Mouse (Mus musculus) large intestine, adult 2 months (tissue): ENCODE measurements around the gene Col11a2. TPM values are rescaled to one million over a fixed set of nuclear protein-coding genes. Genes with fewer than 3 reads are reported as not detected.

Source experiments
- DNase-seq: peaks from one replicate; pipeline ENCODE4 v3.0.0-alpha.2; 2012; ENCODE audit warnings: low read depth, low spot score
- WGBS: fragments of 180-500 bp; shearing (Covaris S2); methylation state at CpG from one replicate; pipeline ENCODE4 v1.1.7; 2018; 5-methylcytosine and 5-hydroxymethylcytosine counted together
- polyA plus RNA-seq: library from polyadenylated mRNA; depleted of rRNA; stranded (reverse); fragments of >200 nt; gene quantifications from 2 replicates; pipeline ENCODE4 v1.2.3, GENCODE M21; 2012; rRNA removed

Col11a2 gene
- polyA plus RNA-seq, 1 experiment: 0.60 TPM

DNA sequence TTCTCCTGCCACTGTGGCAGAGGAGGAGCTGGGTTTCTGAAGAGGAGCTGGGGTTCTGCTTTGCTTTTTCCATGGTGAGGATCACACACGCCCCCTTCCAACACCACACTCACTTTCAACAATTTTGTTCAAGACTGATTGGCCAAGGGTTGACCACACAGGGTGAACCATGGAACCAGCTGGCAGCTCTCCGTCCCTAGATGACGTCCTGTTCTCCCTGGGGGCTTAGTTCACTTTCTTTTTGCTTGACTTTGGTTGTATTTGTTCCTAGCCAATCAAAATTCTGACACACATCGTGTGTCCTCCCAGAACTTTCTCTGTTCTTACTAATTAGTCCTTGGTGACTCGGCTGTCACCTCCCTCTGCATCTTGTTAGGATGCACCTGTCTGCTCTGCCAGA, 58.0 kb downstream of the Col11a2 start:
- no peak for DNase-seq
- WGBS: 78% methylated on average over 5 of the region's 5 CpGs

DNA sequence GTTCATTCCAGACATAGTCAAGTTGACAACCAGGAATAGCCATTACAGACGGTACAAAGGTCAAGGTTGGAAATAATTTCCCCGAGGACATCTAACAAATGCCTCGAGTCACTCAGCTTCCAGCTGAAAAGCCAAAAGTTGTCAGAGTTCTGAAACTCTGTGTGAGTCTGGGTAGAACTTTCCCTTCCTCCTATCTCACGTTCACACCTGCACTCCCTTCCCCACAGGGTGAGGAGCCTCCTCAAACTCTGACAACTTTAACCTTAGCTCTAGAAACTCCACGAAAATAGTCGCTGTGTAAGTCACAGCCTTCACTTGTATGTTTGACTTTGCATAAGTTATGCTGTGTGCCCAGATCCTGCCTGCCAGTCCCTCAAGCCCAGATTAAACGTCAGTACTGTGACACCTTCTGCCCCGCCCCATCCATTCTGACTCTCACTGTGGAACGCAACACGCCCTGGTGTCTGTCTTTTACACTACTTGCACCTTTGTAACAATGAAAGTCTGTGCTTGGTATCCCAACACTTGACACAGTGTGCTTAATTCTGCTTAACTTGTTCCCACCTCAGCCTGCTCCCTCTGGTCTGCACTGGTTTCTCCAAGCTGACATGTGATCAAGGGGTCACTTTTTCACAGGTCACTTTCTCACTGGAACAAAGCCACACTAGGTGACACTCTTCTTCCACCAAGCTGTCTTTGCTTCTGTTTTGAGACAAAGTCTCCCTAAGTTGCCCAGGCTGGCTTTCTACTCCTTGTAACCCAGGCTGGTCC, 59.7 kb downstream of the Col11a2 start:
- no peak for DNase-seq
- WGBS: 25% methylated on average over 10 of the region's 10 CpGs

DNA sequence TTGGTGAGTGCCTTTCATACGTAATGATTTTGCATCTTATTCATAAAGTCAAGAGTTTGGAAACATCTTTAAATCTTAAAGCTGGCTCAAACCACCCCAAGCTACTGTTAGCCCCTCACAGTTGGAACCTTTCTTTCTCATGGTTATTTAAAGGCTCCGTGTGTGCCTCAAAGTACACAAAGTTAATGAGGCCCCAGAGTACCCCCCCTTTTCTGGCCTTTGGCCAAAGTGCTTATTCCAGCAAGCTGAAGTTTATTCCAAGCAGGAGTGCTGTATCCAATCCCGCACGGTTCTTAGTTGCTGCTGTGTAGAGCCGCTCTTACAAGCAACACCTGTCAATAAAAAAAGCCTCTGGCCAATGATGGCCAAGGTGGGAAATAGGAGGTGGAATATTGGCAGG, 60.3 kb downstream of the Col11a2 start:
- DNase-seq: no peak
- WGBS: 23% methylated on average over 5 of the region's 5 CpGs

DNA sequence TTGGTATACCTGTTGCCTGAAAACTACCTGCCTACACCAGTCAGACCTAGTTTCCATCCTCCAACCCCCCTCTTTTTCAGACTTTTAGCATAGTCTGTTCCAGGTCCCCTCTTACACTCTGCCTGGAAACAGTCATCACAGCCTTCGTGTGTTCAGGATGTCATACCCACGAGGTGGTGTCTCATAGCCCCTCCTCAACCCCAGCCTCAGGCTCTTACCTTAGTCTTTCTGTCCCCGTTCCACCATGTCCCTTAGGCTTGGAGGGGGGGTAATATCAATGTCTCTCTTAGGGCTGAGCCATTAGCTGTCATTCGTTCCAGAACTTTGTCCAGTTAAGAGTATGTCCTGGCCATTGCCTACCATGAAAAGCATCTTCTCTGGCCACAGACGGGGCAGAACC, 61.9 kb downstream of the Col11a2 start:
- WGBS: 26% methylated on average over 5 of the region's 5 CpGs
- no peak for DNase-seq

DNA sequence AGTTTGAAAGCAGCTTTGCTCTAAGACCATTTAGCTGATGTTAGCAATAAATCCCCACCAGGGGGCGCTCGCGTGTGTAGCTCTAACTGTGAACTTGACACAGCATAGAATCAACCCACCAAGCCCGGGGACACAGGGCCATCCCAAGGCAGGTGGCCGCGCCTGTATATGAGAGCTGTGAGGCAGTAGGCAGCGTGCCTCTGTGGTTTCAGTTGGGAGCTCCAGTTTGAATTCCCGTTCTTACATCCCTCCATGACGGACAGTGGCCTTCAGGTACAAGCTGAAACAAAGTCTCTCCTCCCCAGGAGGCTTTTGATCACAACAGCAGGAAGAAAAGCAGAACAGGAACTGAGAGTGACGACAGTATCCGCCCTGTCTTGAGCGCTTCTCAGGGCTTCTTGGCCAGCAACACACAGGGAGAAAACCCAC, 62.4 kb downstream of the Col11a2 start:
- DNase-seq: no peak
- WGBS: 5% methylated on average over 12 of the region's 12 CpGs

DNA sequence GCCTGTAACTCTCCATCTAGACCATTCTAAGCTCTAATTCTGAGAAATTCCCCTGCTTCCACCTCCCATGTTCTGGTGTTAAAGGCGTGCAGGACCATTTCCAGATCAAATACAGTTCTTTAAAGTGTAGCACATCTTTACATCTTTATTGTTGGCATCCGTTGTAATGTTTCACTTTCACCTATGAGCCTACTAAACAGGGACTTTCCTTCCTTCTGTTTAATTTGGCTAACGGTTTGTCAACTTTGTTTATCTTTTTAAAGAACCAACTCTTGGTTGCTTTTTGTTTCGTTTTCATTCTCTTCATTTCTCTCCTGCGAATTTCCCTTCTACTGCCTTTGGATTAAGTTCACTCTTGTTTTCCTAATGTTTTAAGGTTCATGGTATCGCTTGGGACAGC, 63.6 kb downstream of the Col11a2 start:
- DNase-seq: no peak
- 17% methylated on average over 6 of the region's 6 CpGs for WGBS

DNA sequence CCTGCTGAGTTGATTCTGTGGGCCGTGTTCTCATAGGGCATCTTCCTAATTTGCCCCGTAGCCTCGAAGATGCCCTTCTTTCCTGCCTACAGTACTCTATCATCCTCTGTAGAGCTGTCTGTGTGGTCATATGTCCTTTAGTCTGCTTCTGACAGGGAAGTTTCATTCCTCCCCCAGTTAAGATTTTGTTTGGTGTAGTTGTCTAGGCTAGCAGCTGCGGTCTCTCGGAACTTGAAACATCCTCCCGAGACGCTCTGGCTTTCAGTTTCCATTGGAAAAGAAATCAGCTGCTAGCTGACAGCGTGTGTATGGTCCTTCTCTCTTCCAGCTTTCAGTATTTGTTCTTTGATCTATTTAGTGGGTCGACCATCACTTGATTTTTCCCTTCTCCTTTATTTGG, 65.6 kb downstream of the Col11a2 start:
- WGBS: 78% methylated on average over 9 of the region's 9 CpGs
- DNase-seq: no peak

DNA sequence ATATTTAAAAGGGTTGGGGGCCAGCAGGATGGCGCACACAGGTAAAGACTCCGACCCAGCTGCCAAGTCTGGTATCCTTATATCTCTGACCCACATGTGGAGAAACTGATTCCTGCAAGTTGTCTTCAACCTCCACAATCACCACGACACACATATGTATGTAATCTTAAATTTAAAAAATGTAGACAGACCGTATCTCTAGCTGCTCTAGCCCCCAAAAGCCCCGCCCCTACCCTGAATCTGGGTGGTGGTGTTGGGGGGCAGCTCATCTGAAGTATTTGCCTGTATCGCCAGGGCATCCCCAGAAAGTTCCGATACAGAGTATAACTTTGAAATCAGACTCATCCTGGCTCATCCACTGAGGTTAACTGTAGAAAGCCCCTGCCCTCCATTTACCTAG, 67.3 kb downstream of the Col11a2 start:
- WGBS: 89% methylated on average over 7 of the region's 7 CpGs
- DNase-seq: no peak

DNA sequence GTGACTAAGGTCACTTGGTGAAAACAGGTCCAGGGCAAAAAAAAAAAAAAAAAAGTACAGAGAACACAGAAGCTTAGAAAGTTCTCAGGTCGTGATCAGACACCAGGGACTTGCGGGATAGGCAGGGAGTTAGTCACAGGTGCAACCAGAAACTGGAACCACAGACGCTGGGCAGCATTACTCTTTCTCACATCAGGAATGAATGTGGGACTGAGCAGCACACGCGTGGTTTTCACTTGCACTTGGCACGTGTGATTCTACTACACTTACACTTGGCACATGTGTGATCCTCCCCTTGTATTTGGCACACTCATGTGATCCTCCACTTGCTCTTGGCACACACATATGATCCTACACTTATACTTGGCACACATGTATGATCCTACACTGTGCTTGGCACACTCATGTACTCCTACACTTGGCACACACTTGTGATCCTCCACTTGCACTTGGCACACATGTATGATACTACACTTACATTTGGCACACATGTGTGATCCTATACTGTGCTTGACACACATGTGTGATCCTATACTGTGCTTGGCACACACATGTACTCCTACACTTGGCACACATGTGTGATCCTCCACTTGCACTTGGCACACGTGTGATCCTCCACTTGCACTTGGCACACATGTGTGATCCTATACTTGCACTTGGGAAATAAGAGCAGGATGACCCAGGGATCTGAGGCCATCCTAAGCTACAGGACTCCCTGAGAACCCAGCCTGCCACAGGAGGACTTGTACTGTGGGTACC, 68.1 kb downstream of the Col11a2 start:
- WGBS: 74% methylated on average over 7 of the region's 7 CpGs
- no peak for DNase-seq

DNA sequence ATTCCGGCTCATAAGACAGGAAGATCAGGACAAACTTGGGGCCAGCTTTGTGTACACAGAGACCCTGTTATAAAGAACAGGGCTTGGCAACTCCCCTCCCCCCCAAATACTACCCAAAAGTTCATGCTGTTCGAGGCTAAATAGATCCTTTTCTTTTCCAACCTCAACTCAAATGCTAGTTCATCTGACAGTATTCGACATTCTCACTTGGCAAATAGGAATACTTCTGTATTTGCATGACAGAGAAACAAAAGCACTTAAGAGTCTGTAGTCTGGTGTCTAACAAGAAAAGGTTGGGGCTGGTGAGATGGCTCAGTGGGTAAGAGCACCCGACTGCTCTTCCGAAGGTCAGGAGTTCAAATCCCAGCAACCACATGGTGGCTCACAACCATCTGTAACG, 69.2 kb downstream of the Col11a2 start:
- WGBS: 81% methylated on average over 6 of the region's 6 CpGs
- no peak for DNase-seq

DNA sequence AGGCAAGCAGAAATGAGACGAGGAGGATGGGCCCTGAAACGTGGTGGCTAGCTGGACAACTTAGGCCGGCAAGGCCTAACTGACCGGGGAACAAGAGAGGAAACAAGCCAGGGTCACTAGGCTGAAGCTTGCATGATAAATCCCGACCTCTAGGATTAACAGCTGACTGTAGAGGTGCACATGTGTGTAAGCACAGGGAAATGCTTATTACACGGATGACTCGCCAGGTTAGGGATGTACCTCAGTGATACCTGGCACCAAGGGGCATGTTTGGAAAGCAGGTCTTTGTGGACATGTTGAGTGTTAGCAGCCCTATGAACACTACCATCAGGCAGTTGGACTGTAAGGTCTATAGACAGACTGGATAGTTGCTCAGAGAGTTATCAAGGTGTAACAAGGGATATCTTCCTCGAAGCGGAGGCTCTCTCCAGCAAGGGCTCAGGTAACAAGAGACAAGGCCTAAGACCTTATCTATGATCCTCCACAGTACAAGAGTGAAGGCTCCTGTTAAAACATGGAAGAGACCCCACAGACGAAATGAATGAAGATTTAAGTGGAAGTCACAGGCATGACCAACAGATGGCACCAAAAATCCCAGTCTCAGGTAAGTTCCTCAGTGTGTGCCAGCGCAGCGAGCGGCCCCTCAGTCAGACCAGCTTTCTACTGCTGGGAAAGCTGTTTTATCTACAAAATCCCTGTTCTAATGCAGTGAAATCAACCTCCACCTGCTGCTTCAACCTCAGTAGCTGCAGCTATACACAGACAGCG, 70.0 kb downstream of the Col11a2 start:
- WGBS: 81% methylated on average over 14 of the region's 14 CpGs

DNA sequence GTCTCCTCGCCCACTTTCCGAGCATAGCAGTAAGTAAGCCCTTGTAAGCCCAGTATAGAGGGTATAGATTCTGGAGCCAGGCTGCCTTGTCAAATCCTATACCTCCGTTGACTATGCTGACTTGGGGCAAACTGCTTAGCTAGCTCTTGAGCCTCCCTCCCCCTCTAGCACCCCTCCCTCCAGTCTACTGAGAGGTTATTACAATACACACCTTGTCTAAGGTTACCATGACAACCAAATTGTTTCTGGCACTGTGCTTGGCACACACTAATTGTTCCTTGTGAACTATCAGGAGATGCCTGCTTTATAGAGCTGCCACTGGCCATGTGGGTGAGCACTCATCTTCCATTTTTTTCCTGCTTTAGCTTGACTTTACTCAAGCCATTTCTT, 70.6 kb downstream of the Col11a2 start:
- 54% methylated on average over 3 of the region's 3 CpGs for WGBS
- no peak for DNase-seq

More for the DNA sequence above, 70.0 kb downstream of the Col11a2 start:
- DNase-seq: no peak

DNA sequence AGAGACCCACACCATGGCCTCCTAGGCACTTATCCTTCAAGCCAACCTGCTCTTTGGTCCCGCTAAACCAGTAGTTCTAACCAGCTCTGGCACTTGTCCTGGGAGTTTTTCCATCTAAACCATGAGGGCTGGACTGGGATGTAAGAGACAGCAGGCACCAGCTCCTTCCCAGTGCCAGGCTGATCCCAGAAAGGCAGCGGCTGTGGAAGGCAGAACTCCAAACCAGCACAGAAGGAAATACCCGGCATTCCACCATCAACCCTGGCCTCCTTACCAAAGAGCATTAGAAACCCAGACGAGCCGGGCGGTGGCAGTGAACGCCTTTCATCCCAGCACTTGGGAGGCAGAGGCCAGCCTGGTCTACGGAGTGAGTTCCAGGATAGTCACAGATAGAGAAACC, 71.1 kb downstream of the Col11a2 start:
- DNase-seq: no peak
- WGBS: 41% methylated on average over 8 of the region's 8 CpGs

DNA sequence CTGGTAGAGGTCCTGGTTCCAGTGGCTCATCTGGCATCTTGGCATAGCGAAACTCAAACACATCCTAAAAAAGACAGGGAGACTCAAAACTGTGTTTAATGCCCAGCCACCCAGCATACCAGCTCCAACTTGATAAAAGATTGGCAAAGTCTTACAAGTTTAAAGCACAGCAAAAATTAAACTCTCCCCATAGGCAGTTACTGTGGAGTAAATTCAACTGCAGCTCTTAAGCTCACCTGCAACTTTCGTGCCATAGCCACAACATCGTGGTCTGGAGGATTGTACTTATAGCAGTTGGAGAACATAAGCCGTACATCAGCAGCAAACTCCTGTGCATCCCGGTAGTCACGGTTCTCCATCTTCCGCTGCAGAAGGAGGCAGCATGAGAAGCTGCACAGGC, 74.9 kb downstream of the Col11a2 start:
- DNase-seq: no peak
- 79% methylated on average over 7 of the region's 7 CpGs for WGBS

Other genes with a start within 250 kb of the Col11a2 start
- 19.7 and 22.0 TPM in 2 replicates for gene Kank3, start 228.9 kb upstream of the Col11a2 start, polyA plus RNA-seq
- gene Rps28, start 214.9 kb upstream of the Col11a2 start, polyA plus RNA-seq: 844 and 888 TPM in 2 replicates
- 365 and 370 TPM in 2 replicates for gene Ndufa7, start 214.9 kb upstream of the Col11a2 start, polyA plus RNA-seq
- gene Cd320, start 196.3 kb upstream of the Col11a2 start, polyA plus RNA-seq: 22.0 and 27.3 TPM in 2 replicates
- gene Gm7029, start 165.6 kb upstream of the Col11a2 start, polyA plus RNA-seq: not detected in 2 replicates
- gene Kifc1, start 148.8 kb upstream of the Col11a2 start, polyA plus RNA-seq: 17.1 and 17.6 TPM in 2 replicates
- 0.67 TPM in 1 of 2 replicates, not detected in the other for gene Platr17, start 134.3 kb upstream of the Col11a2 start, polyA plus RNA-seq
- gene Daxx, start 130.0 kb upstream of the Col11a2 start, polyA plus RNA-seq: 34.1 and 41.0 TPM in 2 replicates
- 203 and 264 TPM in 2 replicates for gene Tapbp, start 123.5 kb upstream of the Col11a2 start, polyA plus RNA-seq
- 37.1 and 49.3 TPM in 2 replicates for gene Zbtb22, start 123.5 kb upstream of the Col11a2 start, polyA plus RNA-seq
- 46.1 and 63.1 TPM in 2 replicates for gene Rgl2, start 109.9 kb upstream of the Col11a2 start, polyA plus RNA-seq
- 28.6 and 35.4 TPM in 2 replicates for gene Pfdn6, start 99.1 kb upstream of the Col11a2 start, polyA plus RNA-seq
- gene Wdr46, start 98.8 kb upstream of the Col11a2 start, polyA plus RNA-seq: 19.1 and 23.6 TPM in 2 replicates
- 15.6 and 19.8 TPM in 2 replicates for gene B3galt4, start 87.9 kb upstream of the Col11a2 start, polyA plus RNA-seq
- 44.6 and 59.1 TPM in 2 replicates for gene Vps52, start 83.6 kb upstream of the Col11a2 start, polyA plus RNA-seq
- 617 and 700 TPM in 2 replicates for gene Rps18, start 83.4 kb upstream of the Col11a2 start, polyA plus RNA-seq
- gene H2-K1, start 39.1 kb upstream of the Col11a2 start, polyA plus RNA-seq: 5,020 and 5,402 TPM in 2 replicates
- gene Ring1, start 14.8 kb upstream of the Col11a2 start, polyA plus RNA-seq: 17.0 and 21.3 TPM in 2 replicates
- 43.2 and 48.6 TPM in 2 replicates for gene H2-Ke6, start 11.4 kb upstream of the Col11a2 start, polyA plus RNA-seq
- 129 and 133 TPM in 2 replicates for gene Slc39a7, start 7.8 kb upstream of the Col11a2 start, polyA plus RNA-seq
- gene Rxrb, start 7.6 kb upstream of the Col11a2 start, polyA plus RNA-seq: 41.6 and 49.9 TPM in 2 replicates
- 16.5 and 21.5 TPM in 2 replicates for gene H2-Oa, start 52.9 kb downstream of the Col11a2 start, polyA plus RNA-seq
- gene H2-DMa, start 80.1 kb downstream of the Col11a2 start, polyA plus RNA-seq: 218 and 235 TPM in 2 replicates
- 85.8 and 92.2 TPM in 2 replicates for gene Brd2, start 83.2 kb downstream of the Col11a2 start, polyA plus RNA-seq
- gene H2-DMb2, start 103.9 kb downstream of the Col11a2 start, polyA plus RNA-seq: 31.0 and 41.3 TPM in 2 replicates
- 322 and 350 TPM in 2 replicates for gene H2-DMb1, start 113.6 kb downstream of the Col11a2 start, polyA plus RNA-seq
- 80.6 and 126 TPM in 2 replicates for gene Tap1, start 148.1 kb downstream of the Col11a2 start, polyA plus RNA-seq
- 195 and 254 TPM in 2 replicates for gene Psmb9, start 148.3 kb downstream of the Col11a2 start, polyA plus RNA-seq
- gene Psmb8, start 158.3 kb downstream of the Col11a2 start, polyA plus RNA-seq: 391 and 440 TPM in 2 replicates
- gene Tap2, start 164.1 kb downstream of the Col11a2 start, polyA plus RNA-seq: 44.9 and 56.5 TPM in 2 replicates
- 25.1 and 30.6 TPM in 2 replicates for gene H2-Ob, start 199.5 kb downstream of the Col11a2 start, polyA plus RNA-seq
- 3,098 and 3,636 TPM in 2 replicates for gene H2-Ab1, start 218.3 kb downstream of the Col11a2 start, polyA plus RNA-seq
- gene H2-Aa, start 248.4 kb downstream of the Col11a2 start, polyA plus RNA-seq: 1,441 and 1,600 TPM in 2 replicates